Mouse (Mus musculus): ENCODE measurements around the gene Hist1h2bf. TPM values are rescaled to one million over a fixed set of nuclear protein-coding genes. Genes with fewer than 3 reads are reported as not detected.
"Not testable (repeated sequence)": the region's sequence is repeated elsewhere in the genome, so short reads cannot be mapped to it uniquely, and the experiment has no call there.

The Hist1h2bf gene
- polyA plus RNA-seq, 1 experiment, result 23.2 TPM

DNA sequence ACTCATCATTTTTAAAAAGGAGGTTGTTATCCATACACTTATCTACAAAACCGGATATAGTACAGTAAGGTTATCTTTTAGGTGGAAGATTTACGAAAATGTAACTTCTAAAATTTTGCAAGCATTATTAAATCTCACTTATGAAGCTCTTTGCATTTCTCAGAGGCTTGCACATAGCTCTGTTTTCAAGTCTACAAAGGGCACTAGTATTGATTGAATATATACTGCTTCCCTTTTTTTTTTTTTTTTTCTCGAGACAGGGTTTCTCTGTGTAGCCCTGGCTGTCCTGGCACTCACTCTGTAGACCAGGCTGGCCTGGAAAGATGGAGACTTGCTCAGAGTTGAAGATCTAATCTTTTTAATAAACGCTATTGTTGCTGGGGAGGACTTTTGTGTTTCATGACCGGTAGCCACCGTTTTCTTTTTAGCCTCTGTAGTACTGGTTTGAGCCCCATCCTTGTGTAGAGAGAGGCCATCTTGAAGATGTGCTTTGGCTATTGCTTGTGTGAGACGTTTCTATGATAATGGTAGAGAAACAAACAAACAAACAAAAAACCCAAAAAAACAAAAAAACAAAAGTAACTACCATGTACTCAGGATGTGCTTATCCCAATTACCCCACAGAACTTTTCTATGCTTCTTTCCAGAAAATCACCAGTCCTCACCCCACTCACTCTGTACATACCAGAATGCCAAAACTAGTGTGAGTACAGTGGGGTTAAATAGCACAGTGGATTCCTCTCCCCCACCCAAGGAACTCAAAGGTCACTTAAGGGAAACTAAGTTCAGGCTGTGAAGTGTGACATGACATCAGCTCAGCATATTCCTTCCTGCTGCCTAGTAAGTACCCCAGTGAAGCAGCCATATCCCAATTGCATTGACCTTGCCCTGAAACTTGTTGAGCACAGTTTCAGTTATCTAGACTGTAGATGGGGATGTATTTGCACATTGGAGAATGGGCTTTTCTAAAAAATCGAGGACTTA lies 21.8 kb downstream of the Hist1h2bf start:
- no peaks in the 10 kb centered on the region for H3K9me3 ChIP-seq (replicated peaks; ENCODE audit: control insufficient read depth, insufficient read depth, low read length, poor library complexity, severe bottlenecking)
- H3K4me1 ChIP-seq (ENCODE audit: control insufficient read depth, insufficient read depth, low read length), result no peaks in the 10 kb centered on the region
- H3K9ac ChIP-seq (ENCODE audit: low read depth, poor library complexity, severe bottlenecking), result peak overlapping the region; percentile 80
- no peaks in the 10 kb centered on the region for H3K36me3 ChIP-seq (ENCODE audit: control insufficient read depth, insufficient read depth, low read length, poor library complexity, severe bottlenecking)
- H3K4me3 ChIP-seq (ENCODE audit: low read depth, low read length), result no peak overlapping the region
- TF ChIP-seq EP300 (IDR thresholded peaks at IDR 0.05; ENCODE audit: insufficient read depth, low read depth, low read length) (no peak), POLR2A (IDR thresholded peaks at IDR 0.05; ENCODE audit: insufficient read depth, low read length) (no peak), CTCF (IDR thresholded peaks at IDR 0.05; ENCODE audit: low read depth, low read length) (no peak)
- peak overlapping the region; percentile 86 for H3K27ac ChIP-seq (ENCODE audit: insufficient read depth, low read length)
- H3K27me3 ChIP-seq (ENCODE audit: control insufficient read depth, insufficient read depth, low read length, poor library complexity, severe bottlenecking), result no peaks in the 10 kb centered on the region

- peak within 1 kb of the TSS; percentile 92 for H3K27ac ChIP-seq (ENCODE audit: insufficient read depth, low read length)
- not testable (repeated sequence) for H3K27me3 ChIP-seq (ENCODE audit: control insufficient read depth, insufficient read depth, low read length, poor library complexity, severe bottlenecking); H3K9me3 ChIP-seq (replicated peaks; ENCODE audit: control insufficient read depth, insufficient read depth, low read length, poor library complexity, severe bottlenecking); H3K4me1 ChIP-seq (ENCODE audit: control insufficient read depth, insufficient read depth, low read length); H3K36me3 ChIP-seq (ENCODE audit: control insufficient read depth, insufficient read depth, low read length, poor library complexity, severe bottlenecking)
- H3K4me3 ChIP-seq (ENCODE audit: low read depth, low read length), result peak within 1 kb of the TSS; percentile 85
- peak within 1 kb of the TSS; percentile 90 for H3K9ac ChIP-seq (ENCODE audit: low read depth, poor library complexity, severe bottlenecking)
- TF ChIP-seq EP300 (IDR thresholded peaks at IDR 0.05; ENCODE audit: insufficient read depth, low read depth, low read length), result 0 out of 2 replicates have a peak, but pooled peaks have one; percentile 46
- peak; percentile 94 for TF ChIP-seq POLR2A (IDR thresholded peaks at IDR 0.05; ENCODE audit: insufficient read depth, low read length)
These were observed 22.7 kb downstream of the Hist1h2bf start, which contains the start of gene Hist1h4f for GRCm38 (mm10) chr13:23551146-23551834. Hist1h4f (minus strand) TSS chr13:23551648.

GRCm38 (mm10) chr13:23550761-23551145 lies 23.2 kb downstream of the Hist1h2bf start:
- Histone ChIP-seq H3K9me3 (replicated peaks; ENCODE audit: control insufficient read depth, insufficient read depth, low read length, poor library complexity, severe bottlenecking) (no peaks in the 10 kb centered on the region), H3K27ac (ENCODE audit: insufficient read depth, low read length) (peak overlapping the region; percentile 92), H3K4me3 (ENCODE audit: low read depth, low read length) (peak overlapping the region; percentile 55), H3K27me3 (ENCODE audit: control insufficient read depth, insufficient read depth, low read length, poor library complexity, severe bottlenecking) (no peaks in the 10 kb centered on the region), H3K4me1 (ENCODE audit: control insufficient read depth, insufficient read depth, low read length) (no peaks in the 10 kb centered on the region), H3K36me3 (ENCODE audit: control insufficient read depth, insufficient read depth, low read length, poor library complexity, severe bottlenecking) (no peaks in the 10 kb centered on the region), H3K9ac (ENCODE audit: low read depth, poor library complexity, severe bottlenecking) (peak overlapping the region; percentile 90)
- TF ChIP-seq POLR2A (IDR thresholded peaks at IDR 0.05; ENCODE audit: insufficient read depth, low read length) (no peak), EP300 (IDR thresholded peaks at IDR 0.05; ENCODE audit: insufficient read depth, low read depth, low read length) (no peak), CTCF (IDR thresholded peaks at IDR 0.05; ENCODE audit: low read depth, low read length) (no peak)

- no peak for TF ChIP-seq POLR2A (IDR thresholded peaks at IDR 0.05; ENCODE audit: insufficient read depth, low read length)
- no peak for TF ChIP-seq EP300 (IDR thresholded peaks at IDR 0.05; ENCODE audit: insufficient read depth, low read depth, low read length)
- TF ChIP-seq CTCF (IDR thresholded peaks at IDR 0.05; ENCODE audit: low read depth, low read length), result no peak
- Histone ChIP-seq H3K9me3 (replicated peaks; ENCODE audit: control insufficient read depth, insufficient read depth, low read length, poor library complexity, severe bottlenecking) (no peaks in the 10 kb centered on the region), H3K27ac (ENCODE audit: insufficient read depth, low read length) (no peak overlapping the region), H3K4me3 (ENCODE audit: low read depth, low read length) (no peak overlapping the region), H3K4me1 (ENCODE audit: control insufficient read depth, insufficient read depth, low read length) (no peaks in the 10 kb centered on the region), H3K27me3 (ENCODE audit: control insufficient read depth, insufficient read depth, low read length, poor library complexity, severe bottlenecking) (no peaks in the 10 kb centered on the region), H3K9ac (ENCODE audit: low read depth, poor library complexity, severe bottlenecking) (no peak overlapping the region), H3K36me3 (ENCODE audit: control insufficient read depth, insufficient read depth, low read length, poor library complexity, severe bottlenecking) (no peaks in the 10 kb centered on the region)
These were observed 27.3 kb downstream of the Hist1h2bf start for GRCm38 (mm10) chr13:23546694-23547093.

DNA sequence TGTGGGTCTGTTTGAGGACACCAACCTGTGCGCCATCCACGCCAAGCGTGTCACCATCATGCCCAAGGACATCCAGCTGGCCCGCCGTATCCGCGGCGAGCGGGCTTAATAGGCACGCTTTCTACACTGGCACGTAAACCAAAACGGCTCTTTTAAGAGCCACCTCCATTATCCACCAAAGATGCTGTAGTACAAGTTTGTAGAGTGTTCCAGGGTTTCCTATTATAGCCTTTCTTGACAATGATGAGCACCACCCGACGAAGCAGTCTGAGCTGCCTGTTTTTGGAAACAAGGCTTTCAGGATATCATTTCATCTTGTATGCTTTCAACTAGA lies 29.2 kb downstream of the Hist1h2bf start:
- not testable (repeated sequence) for H3K36me3 ChIP-seq (ENCODE audit: control insufficient read depth, insufficient read depth, low read length, poor library complexity, severe bottlenecking); H3K27me3 ChIP-seq (ENCODE audit: control insufficient read depth, insufficient read depth, low read length, poor library complexity, severe bottlenecking); H3K4me1 ChIP-seq (ENCODE audit: control insufficient read depth, insufficient read depth, low read length); H3K9me3 ChIP-seq (replicated peaks; ENCODE audit: control insufficient read depth, insufficient read depth, low read length, poor library complexity, severe bottlenecking)
- Histone ChIP-seq H3K4me3 (ENCODE audit: low read depth, low read length) (peak overlapping the region; percentile 42), H3K9ac (ENCODE audit: low read depth, poor library complexity, severe bottlenecking) (peak overlapping the region; percentile 84), H3K27ac (ENCODE audit: insufficient read depth, low read length) (peak overlapping the region; percentile 38)
